Mouse (Mus musculus) E14TG2a.4 (cell line): ENCODE measurements around the gene Cntn1.

Experiments
- CTCF ChIP-seq: conservative IDR thresholded peaks from 2 replicates; pipeline ENCODE4 v1.5.1; 2014; ENCODE audit warnings: low read length
- NANOG ChIP-seq: IDR thresholded peaks from 2 replicates; pipeline ENCODE4 v1.6.1; 2014; ENCODE audit warnings: borderline replicate concordance, low read length, mixed read lengths

DNA sequence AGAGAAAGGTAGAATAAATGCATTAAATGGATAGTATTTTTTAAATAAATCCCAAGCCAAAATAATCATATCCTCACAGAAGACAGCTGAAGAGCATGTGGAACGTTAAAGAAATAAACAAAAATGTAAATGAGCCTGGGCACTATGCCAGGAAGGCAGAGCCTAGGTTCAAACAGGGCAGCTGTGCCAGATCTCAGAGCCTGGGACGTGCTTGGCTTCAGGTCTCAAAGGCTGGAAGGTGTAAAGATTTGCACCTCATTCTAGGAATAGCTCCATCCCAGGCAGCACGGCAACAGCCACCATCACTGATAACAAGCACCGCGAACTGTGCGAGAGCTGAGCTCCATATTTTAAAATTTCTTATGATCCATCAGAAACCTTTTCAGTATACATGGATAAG, 313.2 kb downstream of the Cntn1 start:
- TF ChIP-seq NANOG, result no peak
- TF ChIP-seq CTCF, result no peak
